Mouse (Mus musculus) liver, embryonic 12.5 days (tissue): ENCODE results near the gene Fmo1. TPM values are rescaled to one million over a fixed set of nuclear protein-coding genes. Genes with fewer than 3 reads are reported as not detected.
"Not testable (repeated sequence)": the region's sequence is repeated elsewhere in the genome, so short reads cannot be mapped to it uniquely, and the experiment has no call there.

Experiments used
- ATAC-seq: fragments of 200-750 bp; cut with Nextera tagmentation; 2 replicates; pipeline ENCODE4 v1.8.0; 2017; ENCODE audit warnings: moderate number of reproducible peaks, mild to moderate bottlenecking, moderate library complexity
- H3K27ac ChIP-seq: fragments of 300-500 bp; sonication (generic); 2 replicates; pipeline ENCODE4 v1.5.1; 2016; ENCODE audit warnings: mild to moderate bottlenecking
- H3K27me3 ChIP-seq: fragments of 300-500 bp; sonication (generic); replicated peaks from 2 replicates; pipeline ENCODE4 v1.6.1; 2016; ENCODE audit warnings: mild to moderate bottlenecking, moderate library complexity
- H3K36me3 ChIP-seq: fragments of 300-500 bp; sonication (generic); 2 replicates; pipeline ENCODE4 v1.6.1; 2016; ENCODE audit warnings: mild to moderate bottlenecking, moderate library complexity
- H3K4me1 ChIP-seq: fragments of 300-500 bp; sonication (generic); 2 replicates; pipeline ENCODE4 v1.6.1; 2016
- H3K4me2 ChIP-seq: fragments of 300-500 bp; sonication (generic); 2 replicates; pipeline ENCODE4 v1.6.1; 2016; ENCODE audit warnings: mild to moderate bottlenecking, moderate library complexity
- H3K4me3 ChIP-seq: fragments of 300-500 bp; sonication (generic); 2 replicates; pipeline ENCODE4 v1.5.1; 2016; ENCODE audit warnings: mild to moderate bottlenecking, moderate library complexity
- H3K9ac ChIP-seq: fragments of 300-500 bp; sonication (generic); 2 replicates; pipeline ENCODE4 v1.6.1; 2016; ENCODE audit warnings: mild to moderate bottlenecking, moderate library complexity
- H3K9me3 ChIP-seq: fragments of 300-500 bp; sonication (generic); replicated peaks from 2 replicates; pipeline ENCODE4 v1.6.1; 2016; ENCODE audit warnings: mild to moderate bottlenecking, moderate library complexity
- WGBS: fragments of 180-500 bp; shearing (Covaris S2); methylation state at CpG from one replicate; pipeline ENCODE4 v1.1.7; 2016; ENCODE audit not compliant: insufficient replicate concordance; 5-methylcytosine and 5-hydroxymethylcytosine counted together
- polyA plus RNA-seq: library from polyadenylated mRNA; unstranded; fragments of >200 nt; fragmentation: Nextera tagmentation; extraction: Ambion mirVana; gene quantifications from 2 replicates; pipeline ENCODE4 v1.2.1, GENCODE M21; 2016

Gene Fmo1
- polyA plus RNA-seq, 1 experiment from 2014 or later = 3.8 TPM

- Histone ChIP-seq H3K27ac (no peak overlapping the region), H3K4me2 (no peak overlapping the region), H3K9me3 (no peaks in the 10 kb centered on the region), H3K4me1 (peaks cover 4% of the 10 kb centered on the region; the same call in 1 of the 2 replicates), H3K27me3 (no peaks in the 10 kb centered on the region), H3K36me3 (no peaks in the 10 kb centered on the region), H3K9ac (no peak overlapping the region), H3K4me3 (no peak overlapping the region)
- WGBS = 62% methylated on average over 4 of the region's 4 CpGs
- ATAC-seq = no peak
Observed at GRCm38 (mm10) chr1:162814932-162815331, 51.5 kb downstream of the Fmo1 start.

GRCm38 (mm10) chr1:162813836-162814156 lies 52.6 kb downstream of the Fmo1 start, which contains the start of gene Fmo4:
Fmo4 (minus strand) TSS chr1:162813972.
- no peak within 1 kb of the TSS for H3K27ac ChIP-seq
- no peak for ATAC-seq
- no peaks in the 10 kb centered on the region for H3K9me3 ChIP-seq
- 38% methylated on average over 8 of the region's 8 CpGs for WGBS
- H3K4me2 ChIP-seq = no peak within 1 kb of the TSS
- H3K4me1 ChIP-seq = peaks cover 4% of the 10 kb centered on the region; the same call in 1 of the 2 replicates
- no peaks in the 10 kb centered on the region for H3K27me3 ChIP-seq
- H3K36me3 ChIP-seq = no peaks in the 10 kb centered on the region
- H3K9ac ChIP-seq = no peak within 1 kb of the TSS
- no peak within 1 kb of the TSS for H3K4me3 ChIP-seq

- 70% methylated on average over 9 of the region's 9 CpGs for WGBS
- H3K9ac ChIP-seq = no peak overlapping the region
- no peak overlapping the region for H3K4me3 ChIP-seq
- ATAC-seq = no peak
- no peaks in the 10 kb centered on the region for H3K36me3 ChIP-seq
- H3K9me3 ChIP-seq = no peaks in the 10 kb centered on the region
- no peaks in the 10 kb centered on the region for H3K27me3 ChIP-seq
- H3K4me2 ChIP-seq = no peak overlapping the region
- H3K27ac ChIP-seq = no peak overlapping the region
- peaks cover 4% of the 10 kb centered on the region; the same call in 1 of the 2 replicates for H3K4me1 ChIP-seq
Observed at GRCm38 (mm10) chr1:162813143-162813835, 53.1 kb downstream of the Fmo1 start.

GRCm38 (mm10) chr1:162808541-162808940 lies 57.9 kb downstream of the Fmo1 start:
- Histone ChIP-seq H3K4me1 (no peaks in the 10 kb centered on the region), H3K9me3 (no peaks in the 10 kb centered on the region), H3K27me3 (no peaks in the 10 kb centered on the region), H3K36me3 (no peaks in the 10 kb centered on the region), H3K9ac (no peak overlapping the region), H3K4me3 (no peak overlapping the region), H3K4me2 (no peak overlapping the region), H3K27ac (no peak overlapping the region)
- 68% methylated on average over 3 of the region's 3 CpGs for WGBS
- no peak for ATAC-seq

GRCm38 (mm10) chr1:162807441-162807840 lies 59.0 kb downstream of the Fmo1 start:
- WGBS = 67% methylated on average over 5 of the region's 5 CpGs
- H3K27ac ChIP-seq = no peak overlapping the region
- H3K27me3 ChIP-seq = no peaks in the 10 kb centered on the region
- no peak overlapping the region for H3K4me2 ChIP-seq
- no peak overlapping the region for H3K9ac ChIP-seq
- no peaks in the 10 kb centered on the region for H3K36me3 ChIP-seq
- no peaks in the 10 kb centered on the region for H3K9me3 ChIP-seq
- no peaks in the 10 kb centered on the region for H3K4me1 ChIP-seq
- no peak for ATAC-seq
- H3K4me3 ChIP-seq = no peak overlapping the region

GRCm38 (mm10) chr1:162805011-162805410 lies 61.4 kb downstream of the Fmo1 start:
- 50% methylated on average over 5 of the region's 5 CpGs for WGBS
- no peak for ATAC-seq

GRCm38 (mm10) chr1:162796441-162796840 lies 70.0 kb downstream of the Fmo1 start:
- Histone ChIP-seq H3K4me2 (no peak overlapping the region), H3K4me1 (no peaks in the 10 kb centered on the region), H3K27me3 (no peaks in the 10 kb centered on the region), H3K27ac (no peak overlapping the region), H3K36me3 (no peaks in the 10 kb centered on the region), H3K9ac (no peak overlapping the region), H3K9me3 (no peaks in the 10 kb centered on the region), H3K4me3 (no peak overlapping the region)
- no peak for ATAC-seq

More at GRCm38 (mm10) chr1:162805011-162805410, 61.4 kb downstream of the Fmo1 start:
- Histone ChIP-seq H3K4me2 (no peak overlapping the region), H3K4me1 (no peaks in the 10 kb centered on the region), H3K4me3 (no peak overlapping the region), H3K9ac (no peak overlapping the region), H3K27ac (no peak overlapping the region), H3K27me3 (no peaks in the 10 kb centered on the region), H3K9me3 (no peaks in the 10 kb centered on the region), H3K36me3 (no peaks in the 10 kb centered on the region)

GRCm38 (mm10) chr1:162792306-162793044 lies 73.9 kb downstream of the Fmo1 start:
- 81% methylated on average over 7 of the region's 7 CpGs for WGBS
- no peak overlapping the region for H3K4me3 ChIP-seq
- no peaks in the 10 kb centered on the region for H3K9me3 ChIP-seq
- no peaks in the 10 kb centered on the region for H3K36me3 ChIP-seq
- no peaks in the 10 kb centered on the region for H3K27me3 ChIP-seq
- H3K27ac ChIP-seq = no peak overlapping the region
- H3K4me1 ChIP-seq = no peaks in the 10 kb centered on the region
- ATAC-seq = no peak
- no peak overlapping the region for H3K9ac ChIP-seq
- H3K4me2 ChIP-seq = no peak overlapping the region

- 62% methylated on average over 4 of the region's 4 CpGs for WGBS
- no peak for ATAC-seq
Observed at GRCm38 (mm10) chr1:162785222-162785621, 81.2 kb downstream of the Fmo1 start.

GRCm38 (mm10) chr1:162783669-162784248 lies 82.7 kb downstream of the Fmo1 start:
- no peak overlapping the region for H3K27ac ChIP-seq
- no peaks in the 10 kb centered on the region for H3K27me3 ChIP-seq
- WGBS = 80% methylated on average over 7 of the region's 7 CpGs
- H3K4me2 ChIP-seq = no peak overlapping the region
- no peaks in the 10 kb centered on the region for H3K9me3 ChIP-seq
- no peak overlapping the region for H3K9ac ChIP-seq
- ATAC-seq = no peak
- H3K36me3 ChIP-seq = no peaks in the 10 kb centered on the region
- no peak overlapping the region for H3K4me3 ChIP-seq
- no peaks in the 10 kb centered on the region for H3K4me1 ChIP-seq

More at GRCm38 (mm10) chr1:162785222-162785621, 81.2 kb downstream of the Fmo1 start:
- no peak overlapping the region for H3K4me2 ChIP-seq
- H3K9me3 ChIP-seq = no peaks in the 10 kb centered on the region
- no peaks in the 10 kb centered on the region for H3K4me1 ChIP-seq
- no peak overlapping the region for H3K9ac ChIP-seq
- H3K27ac ChIP-seq = no peak overlapping the region
- H3K27me3 ChIP-seq = no peaks in the 10 kb centered on the region
- no peak overlapping the region for H3K4me3 ChIP-seq
- no peaks in the 10 kb centered on the region for H3K36me3 ChIP-seq

- H3K4me2 ChIP-seq, H3K4me1 ChIP-seq, H3K9me3 ChIP-seq, ATAC-seq, H3K36me3 ChIP-seq, H3K4me3 ChIP-seq, H3K27ac ChIP-seq, H3K9ac ChIP-seq, H3K27me3 ChIP-seq: not testable (repeated sequence)
- WGBS = 62% methylated on average over 2 of the region's 2 CpGs
Observed at GRCm38 (mm10) chr1:162781035-162781434, 85.4 kb downstream of the Fmo1 start.
